Mouse (Mus musculus) liver, embryonic 14 days (tissue): ENCODE data around the gene Gm5868. TPM values are rescaled to one million over a fixed set of nuclear protein-coding genes. Genes with fewer than 3 reads are reported as not detected.

Experiments used
- polyA plus RNA-seq: library from polyadenylated mRNA; depleted of rRNA; stranded (reverse); fragments of >200 nt; gene quantifications from 2 replicates; pipeline ENCODE4 v1.2.3, GENCODE M21; 2012; rRNA removed

Gm5868 gene
- polyA plus RNA-seq = not detected in 2 replicates

DNA sequence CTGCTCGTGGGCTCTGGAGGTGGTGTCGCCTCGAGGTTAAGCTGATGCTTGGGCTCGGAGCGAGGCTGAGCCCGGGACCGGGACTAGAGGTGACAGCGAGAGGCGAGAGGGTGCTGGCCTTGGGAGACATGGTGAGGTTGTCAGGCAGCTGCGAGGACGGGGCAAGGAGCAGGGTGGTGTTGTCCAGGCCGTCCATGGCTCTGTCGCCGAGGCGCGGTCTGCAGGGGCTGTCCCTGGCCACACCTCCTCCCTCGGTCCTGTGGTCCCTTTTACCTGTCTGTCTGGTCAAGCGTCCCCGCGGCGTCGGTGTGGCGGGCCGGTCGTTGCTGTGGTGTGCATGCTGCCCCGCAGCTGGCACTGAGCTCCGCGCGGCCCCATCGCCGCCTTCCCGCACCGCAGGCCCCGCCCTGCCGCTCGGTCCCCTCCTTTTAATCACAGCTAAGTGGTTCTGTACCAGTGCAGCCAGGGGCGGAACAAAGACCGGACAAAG is at the start of gene Gm5868:
TSS of gene Gm5868 (minus strand) at position 360 of the 490 bp plus-strand sequence.

GRCm38 (mm10) chr5:72580970-72581332 is 6.4 kb downstream of the Gm5868 start, which contains the start of gene Zar1:
Zar1 (minus strand) TSS chr5:72581254.

DNA sequence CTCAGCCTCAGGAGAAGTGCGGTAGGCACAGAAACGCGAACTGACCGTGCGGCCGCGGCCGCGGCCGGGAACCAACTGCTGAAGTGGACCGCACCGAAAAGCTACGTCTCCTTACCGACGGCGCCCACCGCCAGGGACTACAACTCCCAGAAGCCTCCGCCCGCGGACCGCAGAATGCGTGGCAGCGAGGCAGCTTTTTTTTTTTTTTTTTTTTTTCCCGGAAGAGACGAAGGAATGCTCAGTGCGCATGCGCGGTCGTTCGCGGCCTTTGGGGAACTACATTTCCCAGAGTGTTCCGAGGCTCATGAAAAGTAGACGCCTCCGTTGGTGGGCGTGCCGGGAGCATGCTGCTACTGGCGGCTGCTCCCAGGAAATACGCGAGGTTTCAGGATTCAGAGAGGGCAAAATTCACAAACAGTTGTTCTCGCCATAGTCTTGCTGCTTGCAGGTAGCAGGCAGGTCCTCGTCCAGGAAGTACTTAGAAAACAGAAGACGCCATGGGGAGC is 27.8 kb downstream of the Gm5868 start, which contains the start of gene Nfxl1:
TSS of gene Nfxl1 (minus strand) at position 141 of the 506 bp plus-strand sequence.

Other genes with a start within 250 kb of the Gm5868 start
- gene Corin, start 83.1 kb downstream of the Gm5868 start, polyA plus RNA-seq = 0.05 and 0.19 TPM in 2 replicates
- gene Nfxl1, start 27.9 kb downstream of the Gm5868 start, polyA plus RNA-seq = 6.8 and 8.7 TPM in 2 replicates
- gene Zar1, start 6.3 kb downstream of the Gm5868 start, polyA plus RNA-seq = not detected in 2 replicates
- gene Cnga1, start 56.7 kb upstream of the Gm5868 start, polyA plus RNA-seq = not detected in 2 replicates
- gene Nipal1, start 60.2 kb upstream of the Gm5868 start, polyA plus RNA-seq = 1.7 and 2.2 TPM in 2 replicates
- gene Txk, start 165.2 kb upstream of the Gm5868 start, polyA plus RNA-seq = 0.02 and 0.06 TPM in 2 replicates